26 mouse cellular contexts compared by ENCODE assay signal in the genomic region with DNA sequence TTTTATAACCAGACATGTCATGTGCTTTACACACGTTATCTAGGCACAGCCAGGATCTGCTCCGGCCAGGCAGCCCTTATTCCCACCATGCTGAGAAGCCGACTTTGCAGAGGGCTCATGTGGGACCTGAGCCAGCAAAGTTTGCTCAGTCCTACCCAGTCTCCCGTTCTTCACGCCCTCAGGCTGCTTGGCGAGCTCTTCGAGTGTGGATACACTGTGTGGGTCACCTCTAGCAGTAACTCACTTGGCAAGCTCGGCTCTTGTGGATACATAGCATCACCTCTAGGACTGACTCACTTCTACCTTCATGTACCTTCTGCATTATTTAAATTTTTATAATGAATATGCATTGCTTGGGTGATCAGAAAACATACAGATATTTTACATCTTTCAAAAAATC.
DNase-seq lines count a peak whose midpoint lies in the region; ATAC-seq lines count a peak whose summit lies in the region.
"Had no signal": no experiment of that assay in that cellular context is flagged by ENCODE, and none has a peak within 500 bp of the region (broad histone marks: within the 10 kb centered on the region; RNA-seq: fewer than 3 reads in every experiment).

No protein-coding gene starts in this region.

- no peaks in the 10 kb centered on the region for H3K36me3 ChIP-seq in forebrain, embryonic 15.5 days
- H3K36me3 ChIP-seq in forebrain, embryonic 10.5 days (replicated peaks), result no peaks in the 10 kb centered on the region; the same call in 1 of the 2 replicates
- no peaks in the 10 kb centered on the region for H3K36me3 ChIP-seq in lung, embryonic 15.5 days
- H3K36me3 ChIP-seq: embryonic facial prominence, embryonic 15.5 days; heart, embryonic 13.5 days; hindbrain, embryonic 12.5 days; limb, embryonic 15.5 days had no signal

- no peak overlapping the region for H3K4me2 ChIP-seq in forebrain, embryonic 15.5 days (replicated peaks)
- no peak overlapping the region for H3K4me2 ChIP-seq in lung, embryonic 15.5 days
- H3K4me2 ChIP-seq: embryonic facial prominence, embryonic 15.5 days; heart, embryonic 13.5 days; hindbrain, embryonic 12.5 days; limb, embryonic 15.5 days had no signal

- 0 out of 2 replicates have a peak, but pooled peaks have one; percentile 29 for ATAC-seq in forebrain, embryonic 15.5 days (replicated peaks)
- ATAC-seq in lung, embryonic 15.5 days (ENCODE audit: borderline replicate concordance, extremely low read depth, low FRiP score, low TSS enrichment), result peak; percentile 66; the same call in 1 of the 2 replicates
- ATAC-seq: CD4-positive, CD25-positive, alpha-beta regulatory T cell, adult 4 months; forebrain, embryonic 16.5 days; inflammation-experienced regulatory T-cells, adult 6 months had no signal

- no peaks in the 10 kb centered on the region for H3K9me3 ChIP-seq in forebrain, embryonic 15.5 days
- H3K9me3 ChIP-seq in forebrain, embryonic 10.5 days, result no peaks in the 10 kb centered on the region
- no peaks in the 10 kb centered on the region for H3K9me3 ChIP-seq in lung, embryonic 15.5 days
- H3K9me3 ChIP-seq: embryonic facial prominence, embryonic 15.5 days; heart, embryonic 13.5 days; hindbrain, embryonic 12.5 days; limb, embryonic 15.5 days had no signal

- no peaks in the 10 kb centered on the region for H3K27me3 ChIP-seq in forebrain, embryonic 15.5 days
- H3K27me3 ChIP-seq in forebrain, embryonic 10.5 days (ENCODE audit: poor library complexity, severe bottlenecking), result no peaks in the 10 kb centered on the region
- no peaks in the 10 kb centered on the region for H3K27me3 ChIP-seq in lung, embryonic 15.5 days
- H3K27me3 ChIP-seq: embryonic facial prominence, embryonic 15.5 days; heart, embryonic 13.5 days; hindbrain, embryonic 12.5 days; limb, embryonic 15.5 days had no signal

- H3K4me1 ChIP-seq in forebrain, embryonic 15.5 days, result peaks cover 7% of the 10 kb centered on the region
- peaks cover 28% of the 10 kb centered on the region for H3K4me1 ChIP-seq in forebrain, embryonic 10.5 days
- H3K4me1 ChIP-seq in lung, embryonic 15.5 days, result no peaks in the 10 kb centered on the region
- H3K4me1 ChIP-seq: heart, embryonic 13.5 days had no signal

- no peak for DNase-seq in forebrain, embryonic 10.5 days (ENCODE audit: extremely low spot score, low spot score)
- no peak for DNase-seq in lung, postnatal 36 days
- DNase-seq in kidney, adult 8-10 months, result peak; percentile 48 to 73
- DNase-seq in kidney, postnatal 4 days, result peak; percentile 19 to 44
- DNase-seq in thymus, postnatal 0 days (ENCODE audit: low spot score), result no peak
- no peak for DNase-seq in gastrocnemius, adult 18-20 months (ENCODE audit: low spot score)
- DNase-seq: adrenal gland, adult 2 months; cerebellum, adult 18-20 months; cerebellum, postnatal 14 days; gastrocnemius, postnatal 14 days; heart, adult 18-20 months; layer of hippocampus, adult 9-11 months; midbrain, embryonic 14.5 days; thymus, adult 2 months had no signal

- WGBS in forebrain, embryonic 15.5 days, result 62% methylated on average over 8 of the region's 8 CpGs
- WGBS in forebrain, embryonic 10.5 days, result 87% methylated on average over 8 of the region's 8 CpGs
- 36% methylated on average over 8 of the region's 8 CpGs for WGBS in lung, embryonic 15.5 days

- no peak overlapping the region for H3K27ac ChIP-seq in forebrain, embryonic 15.5 days (replicated peaks)
- H3K27ac ChIP-seq in forebrain, embryonic 10.5 days, result no peak overlapping the region
- H3K27ac ChIP-seq in lung, embryonic 15.5 days, result no peak overlapping the region
- H3K27ac ChIP-seq: embryonic facial prominence, embryonic 15.5 days; heart, embryonic 13.5 days; hindbrain, embryonic 12.5 days; left cerebral cortex, adult 2 months; limb, embryonic 15.5 days; liver, embryonic 14.5 days; stomach, postnatal 0 days had no signal

- H3K4me3 ChIP-seq in forebrain, embryonic 15.5 days, result no peak overlapping the region
- no peak overlapping the region for H3K4me3 ChIP-seq in forebrain, embryonic 10.5 days
- H3K4me3 ChIP-seq in lung, embryonic 15.5 days, result no peak overlapping the region
- H3K4me3 ChIP-seq: embryonic facial prominence, embryonic 15.5 days; heart, embryonic 13.5 days; hindbrain, embryonic 12.5 days; left cerebral cortex, adult 2 months; limb, embryonic 15.5 days had no signal

- no peak overlapping the region for H3K9ac ChIP-seq in forebrain, embryonic 15.5 days (replicated peaks)
- H3K9ac ChIP-seq in lung, embryonic 15.5 days, result no peak overlapping the region
- H3K9ac ChIP-seq: embryonic facial prominence, embryonic 15.5 days; heart, embryonic 13.5 days; hindbrain, embryonic 12.5 days; limb, embryonic 15.5 days; liver, embryonic 14.5 days had no signal

Comparison
In these comparisons a context has a peak if more than half of its experiments do, and no peak if none do; other contexts are left out.
1. DNase-seq: peak in kidney, adult 8-10 months (2 of 2) and kidney, postnatal 4 days (2 of 2); none in forebrain, embryonic 10.5 days (single experiment), lung, postnatal 36 days (single experiment), thymus, postnatal 0 days (single experiment) and gastrocnemius, adult 18-20 months (single experiment).